Mouse (Mus musculus): ENCODE measurements around the gene Pafah2.

GRCm38 (mm10) chr4:134388397-134388796, 7.7 kb upstream of the Pafah2 start:
- no peak for TF ChIP-seq POLR2A (IDR thresholded peaks at IDR 0.05; ENCODE audit: low read depth, low read length)
- TF ChIP-seq CTCF (IDR thresholded peaks at IDR 0.05; ENCODE audit: extremely low read depth, insufficient read depth, insufficient read length, insufficient replicate concordance): peak; percentile 78; the same call in 1 of the 2 replicates

Data from spleen, adult 2 months (tissue).